Mouse (Mus musculus) frontal cortex, adult 2 months (tissue): ENCODE measurements around the gene Grin2b. TPM values are rescaled to one million over a fixed set of nuclear protein-coding genes. Genes with fewer than 3 reads are reported as not detected.

ENCODE experiments used
- DNase-seq, 2 experiments: peaks; one replicate each; pipeline ENCODE4 v3.0.0; 2022; ENCODE audit warnings: low spot score in 1 of 2; ENCODE audit errors: extremely low spot score in 1 of 2
- polyA plus RNA-seq: library from polyadenylated mRNA; depleted of rRNA; stranded (reverse); fragments of >200 nt; gene quantifications from 2 replicates; pipeline ENCODE4 v1.2.3, GENCODE M21; 2012; rRNA removed

Grin2b gene
- polyA plus RNA-seq: 40.1 and 44.3 TPM in 2 replicates

- peak; percentile 46 to 81 for DNase-seq
These were observed at the start of gene Grin2b for GRCm38 (mm10) chr6:136173191-136173896. Gene Grin2b (minus strand): TSS chr6:136173511.

DNA sequence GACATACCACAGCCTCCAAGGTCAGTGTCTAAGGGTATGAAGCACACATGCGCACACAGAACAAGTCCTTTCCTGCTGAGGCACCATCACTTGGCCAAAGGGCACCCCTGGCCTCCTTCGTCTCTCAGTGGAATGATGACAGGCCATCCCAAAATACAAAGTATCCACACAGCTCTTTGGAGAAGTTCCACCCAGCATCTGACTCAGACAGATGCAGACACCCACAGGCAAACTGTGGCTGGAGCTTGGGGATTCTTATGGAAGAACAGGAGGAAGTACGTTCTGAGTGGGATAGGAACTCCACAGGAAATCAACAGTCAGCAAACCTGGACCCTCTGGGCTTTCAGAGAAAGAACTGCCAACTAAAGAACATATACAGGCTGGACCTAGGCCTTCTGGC, 48.6 kb upstream of the Grin2b start:
- DNase-seq: no peak

DNA sequence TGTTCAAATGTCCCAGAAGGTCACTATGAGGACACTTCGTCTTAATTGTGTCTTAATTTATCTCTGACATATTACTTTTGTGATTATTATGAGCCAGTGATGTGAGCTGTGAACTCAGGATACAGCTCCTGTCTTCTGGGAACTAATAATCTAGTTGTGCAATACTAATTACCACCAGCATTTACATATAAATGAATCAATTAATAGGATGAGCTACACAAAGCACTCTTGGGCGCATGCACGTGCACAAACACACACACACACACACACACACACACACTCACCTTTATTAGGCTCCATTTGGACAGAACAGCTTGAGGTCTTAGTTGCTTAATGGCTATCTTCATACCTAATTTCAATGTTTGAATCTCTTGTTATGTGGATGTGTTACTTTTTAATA, 37.1 kb upstream of the Grin2b start:
- DNase-seq: no peak

GRCm38 (mm10) chr6:136199814-136200213, 26.5 kb upstream of the Grin2b start:
- DNase-seq: no peak

- DNase-seq: peak in 1 of 2 experiments; percentile 34
These were observed 21.3 kb upstream of the Grin2b start for GRCm38 (mm10) chr6:136194616-136195015.

- DNase-seq: no peak
These were observed 4.8 kb upstream of the Grin2b start for GRCm38 (mm10) chr6:136178066-136178465.

GRCm38 (mm10) chr6:136172801-136173190, 515 bp downstream of the Grin2b start:
- peak in 1 of 2 experiments; percentile 67 for DNase-seq

GRCm38 (mm10) chr6:136172172-136172651, 1.1 kb downstream of the Grin2b start:
- DNase-seq: peak; percentile 66 to 78

DNA sequence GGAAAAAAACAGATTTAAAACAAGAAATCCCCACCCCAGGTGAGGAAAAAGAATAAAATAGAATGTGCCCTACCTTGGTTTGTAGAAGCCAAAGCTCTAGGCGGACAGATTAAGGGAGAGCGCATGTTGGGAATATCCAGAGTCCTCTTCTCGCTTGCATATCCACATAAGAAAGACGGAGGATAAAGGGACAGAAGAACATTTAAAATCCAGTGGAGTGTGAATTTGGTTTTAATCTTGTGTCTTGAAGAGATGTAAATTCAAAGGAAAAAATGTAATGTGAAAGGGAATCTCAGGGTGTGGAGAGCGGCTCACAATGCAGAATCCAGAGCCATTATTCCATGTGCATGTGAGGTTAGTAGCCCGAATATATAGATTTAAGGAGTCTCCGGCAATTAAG, 2.0 kb downstream of the Grin2b start:
- peak in 1 of 2 experiments; percentile 16 for DNase-seq

DNA sequence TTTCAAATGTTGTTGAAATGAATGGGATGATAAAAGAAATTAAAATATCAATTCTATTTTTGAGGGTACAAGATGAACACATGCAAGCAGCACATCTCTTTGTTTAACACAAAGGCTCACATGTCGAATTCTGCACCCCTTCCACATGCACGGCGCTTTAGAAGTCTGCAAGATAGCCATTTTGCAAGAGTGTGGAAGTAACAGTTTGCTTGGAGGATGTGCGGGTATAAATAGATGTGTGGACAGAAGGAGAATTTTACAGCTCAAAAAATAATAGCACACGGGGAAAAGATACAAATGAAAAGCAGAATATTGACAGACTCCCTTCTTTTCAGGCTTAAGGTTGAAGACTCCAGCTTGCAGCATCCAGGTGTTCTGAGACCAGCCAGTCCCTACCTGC, 2.9 kb downstream of the Grin2b start:
- no peak for DNase-seq

DNA sequence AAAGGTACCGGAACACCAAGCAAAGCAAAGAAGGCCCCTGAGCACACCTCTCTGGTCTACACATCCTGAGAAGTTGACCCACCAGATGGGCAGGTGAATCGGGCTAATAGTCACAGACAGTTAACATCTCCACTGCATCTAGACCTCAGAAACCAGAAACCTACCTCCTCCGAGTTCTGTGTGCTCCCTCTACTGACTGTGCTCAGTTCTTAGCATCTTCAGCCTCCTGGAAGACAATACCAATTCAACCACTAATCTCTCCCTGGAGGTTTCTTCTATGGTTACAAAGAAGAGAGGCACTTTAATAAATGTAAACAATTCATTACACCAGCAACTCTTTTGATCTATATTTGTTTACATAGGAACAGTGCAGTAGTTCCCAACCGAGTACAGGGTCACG, 6.0 kb downstream of the Grin2b start:
- no peak for DNase-seq

GRCm38 (mm10) chr6:136165443-136166077, 7.8 kb downstream of the Grin2b start:
- DNase-seq: peak; percentile 49 to 72

GRCm38 (mm10) chr6:136162090-136162489, 11.2 kb downstream of the Grin2b start:
- no peak for DNase-seq

- DNase-seq: no peak
These were observed 19.9 kb downstream of the Grin2b start for GRCm38 (mm10) chr6:136153444-136153843.

- no peak for DNase-seq
These were observed 23.2 kb downstream of the Grin2b start for GRCm38 (mm10) chr6:136150064-136150463.

GRCm38 (mm10) chr6:136139967-136140366, 33.3 kb downstream of the Grin2b start:
- no peak for DNase-seq

- DNase-seq: peak in 1 of 2 experiments; percentile 33
These were observed 42.9 kb downstream of the Grin2b start for GRCm38 (mm10) chr6:136130456-136130855.

DNA sequence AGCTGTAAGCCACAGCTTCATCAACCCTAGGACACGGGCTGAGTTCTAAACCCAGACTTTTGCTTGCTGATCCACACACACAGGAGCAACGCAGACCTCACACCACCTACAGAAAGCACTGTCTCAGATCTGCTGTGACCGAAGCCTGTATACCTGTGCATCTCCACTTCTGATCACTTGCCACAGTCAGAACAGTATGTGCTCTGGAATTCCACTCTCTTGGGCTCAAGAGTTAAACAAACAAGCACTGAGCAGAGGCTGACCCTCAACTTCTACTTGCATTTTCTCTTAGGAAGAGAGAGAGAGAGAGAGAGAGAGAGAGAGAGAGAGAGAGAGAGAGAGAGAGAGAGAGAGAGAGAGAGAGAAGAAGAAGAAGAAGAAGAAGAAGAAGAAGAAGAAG, 50.7 kb downstream of the Grin2b start:
- no peak for DNase-seq

DNA sequence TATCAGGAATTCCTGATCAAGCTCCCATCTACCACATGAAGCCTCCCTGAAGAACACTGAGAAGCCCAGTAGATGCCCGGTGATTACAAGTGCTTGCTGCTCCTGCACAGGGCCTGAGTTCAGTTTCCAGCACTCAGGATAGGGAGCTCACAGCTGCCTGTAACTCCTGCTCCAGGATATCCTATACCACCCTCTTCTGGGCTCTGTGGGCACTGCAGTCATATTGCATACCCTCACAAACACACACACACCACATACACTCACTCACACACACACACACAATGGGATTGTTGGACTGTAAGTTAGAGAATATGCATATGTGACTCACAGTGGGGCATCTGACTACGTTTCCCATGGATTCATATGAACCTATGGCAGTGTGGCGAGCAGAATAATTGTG, 55.9 kb downstream of the Grin2b start:
- no peak for DNase-seq

DNA sequence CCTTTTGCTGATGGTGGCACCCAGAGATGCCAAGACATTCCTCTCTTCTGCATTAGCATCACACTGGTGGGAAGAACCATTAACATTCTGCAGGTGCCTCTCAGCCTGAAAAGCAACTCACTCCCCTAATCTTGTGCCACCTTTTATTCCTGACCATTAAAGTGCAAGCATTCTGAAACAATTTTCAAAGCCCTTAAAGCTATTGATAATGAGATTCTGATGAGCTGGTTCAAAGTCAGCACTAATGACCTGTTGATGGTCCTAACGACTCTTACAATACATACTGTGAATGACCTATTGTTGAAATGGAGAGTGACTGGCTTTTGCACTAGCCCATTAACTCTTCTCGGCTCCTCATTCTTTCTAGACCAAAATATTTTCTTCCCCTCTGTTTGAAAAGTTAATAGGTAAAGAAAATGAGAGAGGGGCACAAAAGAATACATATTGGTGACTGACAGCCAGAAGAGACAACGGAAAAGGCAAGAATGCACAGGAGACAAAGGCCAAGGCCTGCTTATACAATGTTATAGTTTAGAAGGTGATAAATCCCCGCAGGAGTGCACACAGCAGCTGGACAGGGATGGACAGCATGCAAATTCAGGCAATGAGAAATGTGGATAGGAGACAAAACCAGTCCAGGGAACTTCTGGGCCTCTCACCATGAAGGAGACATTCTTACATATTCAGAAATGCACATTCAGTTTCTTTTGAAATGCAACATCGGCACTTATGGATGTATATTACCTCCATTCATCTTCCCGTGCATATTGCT, 59.5 kb downstream of the Grin2b start:
- no peak for DNase-seq

- DNase-seq: no peak
These were observed 64.1 kb downstream of the Grin2b start for GRCm38 (mm10) chr6:136109172-136109571.
